Mouse (Mus musculus) hindbrain, embryonic 14.5 days (tissue): ENCODE data around the gene Lipc. TPM values are rescaled to one million over a fixed set of nuclear protein-coding genes. Genes with fewer than 3 reads are reported as not detected.

Experiments used
- ATAC-seq: fragments of 200-750 bp; cut with Nextera tagmentation; 2 replicates; pipeline ENCODE4 v1.8.0; 2017; ENCODE audit warnings: moderate number of reproducible peaks, mild to moderate bottlenecking, moderate TSS enrichment, moderate library complexity; ENCODE audit not compliant: low FRiP score
- DNase-seq: peaks from one replicate; pipeline ENCODE4 v3.0.0-alpha.2; 2015; ENCODE audit warnings: low spot score
- H3K27ac ChIP-seq: fragments of 300-500 bp; sonication (generic); 2 replicates; pipeline ENCODE4 v1.5.1; 2014; ENCODE audit warnings: mild to moderate bottlenecking, moderate library complexity
- H3K27me3 ChIP-seq: fragments of 300-500 bp; sonication (generic); 2 replicates; pipeline ENCODE4 v1.6.1; 2014; ENCODE audit warnings: mild to moderate bottlenecking, low read length, mixed read lengths; ENCODE audit not compliant: control insufficient read depth, insufficient read depth
- H3K36me3 ChIP-seq: fragments of 300-500 bp; sonication (generic); replicated peaks from 2 replicates; pipeline ENCODE4 v1.6.1; 2014; ENCODE audit not compliant: control insufficient read depth, insufficient read depth
- H3K4me1 ChIP-seq: fragments of 300-500 bp; sonication (generic); replicated peaks from 2 replicates; pipeline ENCODE4 v1.6.1; 2014; ENCODE audit warnings: antibody characterized with exemption, low read length, mixed read lengths; ENCODE audit not compliant: control insufficient read depth, insufficient read depth
- H3K4me2 ChIP-seq: fragments of 300-500 bp; sonication (generic); replicated peaks from 2 replicates; pipeline ENCODE4 v1.6.1; 2014; ENCODE audit warnings: mild to moderate bottlenecking, moderate library complexity
- H3K4me3 ChIP-seq: fragments of 300-500 bp; sonication (generic); replicated peaks from 2 replicates; pipeline ENCODE4 v1.5.1; 2014; ENCODE audit warnings: mild to moderate bottlenecking, low read length
- H3K9ac ChIP-seq: fragments of 300-500 bp; sonication (generic); 2 replicates; pipeline ENCODE4 v1.6.1; 2014
- H3K9me3 ChIP-seq: fragments of 300-500 bp; sonication (generic); 2 replicates; pipeline ENCODE4 v1.6.1; 2016; ENCODE audit warnings: low read length; ENCODE audit not compliant: control insufficient read depth
- WGBS: fragments of 180-500 bp; shearing (Covaris S2); extraction: QIAGEN DNeasy Blood & Tissue Kit; methylation state at CpG from one replicate; pipeline ENCODE4 v1.1.7; 2014; 5-methylcytosine and 5-hydroxymethylcytosine counted together
- microRNA-seq: library from miRNA; unstranded; fragments of <30 nt; microRNA quantifications from one replicate; pipeline ENCODE4, GENCODE M21; 2016
- polyA plus RNA-seq: library from polyadenylated mRNA; unstranded; fragments of >200 nt; fragmentation: Nextera tagmentation; extraction: Ambion mirVana; gene quantifications from 2 replicates; pipeline ENCODE4 v1.2.1, GENCODE M21; 2014

The Lipc gene
- polyA plus RNA-seq, 1 experiment from 2014 or later, result 0.11 TPM

DNA sequence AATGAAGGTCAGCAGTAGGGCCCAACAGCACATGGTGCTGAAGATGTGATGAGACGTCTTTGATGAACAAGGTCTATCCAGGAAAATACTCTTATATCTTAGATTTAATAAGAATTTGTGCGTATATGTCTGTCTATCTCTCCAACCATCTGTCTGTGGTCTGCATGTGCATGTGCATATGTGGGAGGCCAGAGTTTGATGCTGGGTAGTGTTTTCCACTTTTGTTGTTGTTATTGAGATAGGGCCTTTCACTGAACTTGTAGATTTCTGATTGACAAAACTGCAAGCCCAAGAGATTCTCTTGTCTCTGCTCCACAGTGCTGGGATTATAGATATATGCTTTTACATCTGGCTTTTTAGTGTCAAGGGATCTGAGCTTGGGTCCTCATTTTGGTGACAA, 176.5 kb downstream of the Lipc start:
- Histone ChIP-seq H3K9me3 (no peaks in the 10 kb centered on the region), H3K4me2 (no peak overlapping the region), H3K9ac (no peak overlapping the region), H3K27ac (no peak overlapping the region), H3K4me3 (no peak overlapping the region), H3K36me3 (peaks cover 38% of the 10 kb centered on the region), H3K4me1 (no peaks in the 10 kb centered on the region), H3K27me3 (no peaks in the 10 kb centered on the region)
- ATAC-seq (no peak), DNase-seq (no peak)
- WGBS, result 94% methylated on average over 2 of the region's 2 CpGs

DNA sequence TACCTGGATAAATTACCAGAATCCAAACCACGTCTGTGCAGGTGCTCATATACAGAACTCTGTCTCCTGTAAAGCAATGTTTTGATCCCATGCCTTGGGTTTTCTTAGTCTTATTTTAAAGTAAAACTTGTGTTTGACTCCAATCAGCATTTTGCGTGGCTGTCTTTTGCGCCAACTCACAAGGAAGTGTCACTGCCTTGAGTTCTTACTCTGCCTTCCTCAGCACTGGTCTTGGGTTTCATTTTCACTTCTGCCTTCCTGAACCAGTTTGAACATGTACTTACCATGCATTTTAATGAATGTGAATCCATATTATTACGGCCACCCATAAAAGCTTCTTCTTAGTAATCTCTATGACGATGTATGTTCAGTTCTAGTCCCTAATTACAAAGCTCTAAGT, 191.1 kb downstream of the Lipc start:
- no peak overlapping the region for H3K4me2 ChIP-seq
- no peak overlapping the region for H3K4me3 ChIP-seq
- no peaks in the 10 kb centered on the region for H3K9me3 ChIP-seq
- no peak overlapping the region for H3K27ac ChIP-seq
- no peak overlapping the region for H3K9ac ChIP-seq
- no peak for ATAC-seq
- H3K4me1 ChIP-seq, result no peaks in the 10 kb centered on the region
- peaks cover 55% of the 10 kb centered on the region for H3K36me3 ChIP-seq
- DNase-seq, result no peak
- WGBS, result 95% methylated on average over 5 of the region's 5 CpGs
- no peaks in the 10 kb centered on the region for H3K27me3 ChIP-seq

DNA sequence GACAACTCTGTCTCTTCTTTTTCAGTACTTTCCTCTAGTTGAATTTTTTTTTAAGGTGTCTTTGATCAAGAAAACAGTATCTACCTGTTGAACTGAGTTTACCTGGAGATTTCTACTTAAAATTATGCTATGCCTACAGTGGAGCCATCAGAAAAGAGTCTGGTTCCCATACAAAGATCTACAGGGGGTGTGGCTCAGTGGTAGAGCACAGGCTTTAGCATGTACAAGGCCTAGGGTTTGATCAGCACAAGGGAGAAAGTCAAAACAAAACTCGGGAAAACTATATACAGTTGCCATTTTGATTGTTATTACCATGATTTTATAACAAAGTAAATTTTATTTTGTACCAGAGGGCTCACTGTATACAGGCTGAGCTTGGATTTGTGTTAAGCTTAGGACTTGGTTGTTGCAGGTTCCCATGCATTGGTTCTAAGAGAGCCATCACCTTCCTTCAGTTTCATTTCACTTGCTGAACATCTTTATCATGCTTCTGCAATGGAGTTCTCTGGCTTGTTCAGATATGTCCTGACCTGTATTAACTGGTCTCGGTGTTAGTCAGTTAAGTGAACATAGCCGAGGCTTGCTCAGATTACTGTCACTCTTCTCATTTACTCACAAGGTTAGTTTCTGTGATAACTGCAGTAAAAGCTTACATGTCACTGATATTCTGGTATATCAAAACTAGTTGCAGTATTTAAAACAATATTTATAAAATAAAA, 200.4 kb downstream of the Lipc start:
- H3K4me2 ChIP-seq, result no peak overlapping the region
- WGBS, result 95% methylated on average over 3 of the region's 3 CpGs
- H3K27ac ChIP-seq, result no peak overlapping the region
- no peak overlapping the region for H3K4me3 ChIP-seq
- no peak for ATAC-seq
- H3K9me3 ChIP-seq, result no peaks in the 10 kb centered on the region
- H3K9ac ChIP-seq, result no peak overlapping the region
- peaks cover 42% of the 10 kb centered on the region for H3K36me3 ChIP-seq
- no peaks in the 10 kb centered on the region for H3K4me1 ChIP-seq
- no peaks in the 10 kb centered on the region for H3K27me3 ChIP-seq
- DNase-seq, result no peak

Small RNA genes lying within 50 kb of the gene (microRNA-seq; reads per million reads assigned to microRNA genes)
- not detected for gene Gm25149

Other genes with a start within 250 kb of the Lipc start
- gene Aqp9, start 216.5 kb upstream of the Lipc start, polyA plus RNA-seq, result 0.31 and 0.34 TPM in 2 replicates